Mouse (Mus musculus) B cell, adult 62 days (primary cell): ENCODE measurements around the gene Defb10. TPM values are rescaled to one million over a fixed set of nuclear protein-coding genes. Genes with fewer than 3 reads are reported as not detected.

Experiments used
- total RNA-seq: library from RNA; stranded (reverse); gene quantifications from 4 replicates; pipeline ENCODE4 v1.2.4, GENCODE M21; 2023

Defb10 gene
- not detected in 4 replicates for total RNA-seq

GRCm38 (mm10) chr8:21858586-21858985 lies at the start of gene Defb10:
Defb10 (plus strand) TSS chr8:21858901.

GRCm38 (mm10) chr8:21885321-21885720 lies 26.6 kb downstream of the Defb10 start, which contains the start of gene Defb9:
Defb9 (minus strand) TSS chr8:21885421.

GRCm38 (mm10) chr8:21906290-21906689 lies 47.6 kb downstream of the Defb10 start, which contains the start of gene Defb11:
Defb11 (minus strand) TSS chr8:21906412.

Other genes with a start within 250 kb of the Defb10 start
- gene Defa26, start 240.7 kb upstream of the Defb10 start, total RNA-seq = not detected in 4 replicates
- gene Defa17, start 203.1 kb upstream of the Defb10 start, total RNA-seq = not detected in 4 replicates
- not detected in 4 replicates for gene Defa34, start 193.1 kb upstream of the Defb10 start, total RNA-seq
- not detected in 4 replicates for gene AY761184, start 155.3 kb upstream of the Defb10 start, total RNA-seq
- gene Defa24, start 124.4 kb upstream of the Defb10 start, total RNA-seq = not detected in 4 replicates
- not detected in 4 replicates for gene Defb50, start 35.4 kb upstream of the Defb10 start, total RNA-seq
- not detected in 4 replicates for gene Defb2, start 19.0 kb upstream of the Defb10 start, total RNA-seq
- not detected in 4 replicates for gene Defb9, start 26.5 kb downstream of the Defb10 start, total RNA-seq
- not detected in 4 replicates for gene Defb11, start 47.5 kb downstream of the Defb10 start, total RNA-seq
- gene Defb15, start 73.8 kb downstream of the Defb10 start, total RNA-seq = not detected in 4 replicates
- not detected in 4 replicates for gene Defb35, start 79.5 kb downstream of the Defb10 start, total RNA-seq
- not detected in 4 replicates for gene Defb13, start 87.9 kb downstream of the Defb10 start, total RNA-seq
- gene Fam90a1a, start 99.8 kb downstream of the Defb10 start, total RNA-seq = not detected in 4 replicates
- gene Ccdc70, start 110.9 kb downstream of the Defb10 start, total RNA-seq = not detected in 4 replicates
- gene Atp7b, start 201.4 kb downstream of the Defb10 start, total RNA-seq = 0.46 to 0.50 TPM (median 0.48 TPM) in 4 replicates
- 12.7 to 21.1 TPM (median 17.0 TPM) in 4 replicates for gene Alg11, start 201.8 kb downstream of the Defb10 start, total RNA-seq